Mouse (Mus musculus) ES-Bruce4 (cell line): ENCODE results near the gene Traf3ip1.

ENCODE experiments used
- CTCF ChIP-seq: IDR thresholded peaks from one replicate; pipeline ENCODE4 v1.8.1; 2011; ENCODE audit warnings: low read depth, low read length
- EP300 ChIP-seq: IDR thresholded peaks from 2 replicates; pipeline ENCODE4 v1.6.1; 2011; ENCODE audit warnings: low read depth, low read length; ENCODE audit not compliant: insufficient read depth
- POLR2A ChIP-seq: IDR thresholded peaks from one replicate; pipeline ENCODE4 v1.8.1; 2011; ENCODE audit warnings: low read length; ENCODE audit not compliant: insufficient read depth

DNA sequence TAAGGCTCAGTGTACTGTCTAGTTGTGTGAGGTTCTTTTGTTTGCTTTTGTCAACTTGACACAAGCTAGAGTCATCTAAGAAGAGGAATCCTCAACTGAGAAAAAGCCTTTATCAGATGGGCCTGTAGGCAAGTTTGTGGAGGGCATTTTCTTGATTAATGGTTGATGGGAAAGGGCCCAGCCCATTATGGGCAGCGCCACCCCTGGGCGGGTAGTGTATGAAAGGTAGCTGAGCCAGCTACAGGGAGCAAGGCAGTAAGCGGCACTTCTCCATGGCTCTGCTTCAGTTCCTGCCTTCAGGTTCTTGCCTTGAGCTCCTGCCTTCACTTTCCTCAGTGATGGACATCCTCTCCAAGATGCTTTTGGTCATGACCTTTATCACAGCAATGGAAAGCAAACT is 8.3 kb upstream of the Traf3ip1 start:
- TF ChIP-seq EP300 (no peak), CTCF (no peak), POLR2A (no peak)
